Mouse (Mus musculus): ENCODE results near the gene Itih5. TPM values are rescaled to one million over a fixed set of nuclear protein-coding genes. Genes with fewer than 3 reads are reported as not detected.

Gene Itih5
- total and polyA plus RNA-seq, 3 experiments = not detected

DNA sequence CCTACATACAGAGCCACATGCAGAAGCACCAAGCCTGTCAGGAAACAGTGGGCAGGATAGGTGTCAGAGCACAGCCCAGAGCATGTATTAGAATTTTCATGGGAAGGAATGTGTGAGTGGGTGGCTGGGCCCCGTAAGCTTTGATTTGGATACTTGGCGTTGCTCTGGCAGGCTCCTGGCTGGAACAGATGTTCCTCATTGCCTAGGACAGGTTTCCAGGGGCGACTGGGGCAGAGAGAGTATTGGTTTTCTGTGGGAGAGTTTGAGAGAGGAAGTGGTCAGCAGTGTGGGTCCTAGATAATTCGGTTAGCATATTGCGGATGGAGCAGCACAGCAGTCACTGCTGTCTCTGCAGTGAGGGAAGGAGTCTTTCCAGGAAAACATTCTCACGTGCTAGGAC lies 13.3 kb downstream of the Itih5 start:
- H3K9me3 ChIP-seq (replicated peaks; ENCODE audit: insufficient read depth, low read length) = no peaks in the 10 kb centered on the region
- no peak overlapping the region for H3K9ac ChIP-seq (ENCODE audit: control insufficient read depth, low read depth, low read length, poor library complexity, severe bottlenecking)
- peak; percentile 42 for DNase-seq (ENCODE audit: low read depth, low spot score)
- H3K36me3 ChIP-seq (ENCODE audit: control insufficient read depth in 1 of 2, insufficient read depth in 2 of 2, low read length in 2 of 2) = no peaks in the 10 kb centered on the region
- H3K27ac ChIP-seq (ENCODE audit: control insufficient read depth, low read depth, low read length) = no peak overlapping the region
- H3K4me1 ChIP-seq (ENCODE audit: control insufficient read depth in 1 of 2, insufficient read depth in 2 of 2, low read length in 2 of 2) = peaks cover 0 to 11% of the 10 kb centered on the region in 2 experiments; a peak in 1 of 4 replicates
- H3K4me3 ChIP-seq (ENCODE audit: control insufficient read depth in 1 of 2, insufficient read depth in 1 of 2, low read depth in 2 of 2, low read length in 2 of 2) = no peak overlapping the region
- no peaks in the 10 kb centered on the region for H3K79me2 ChIP-seq (ENCODE audit: control insufficient read depth, insufficient read depth, low read length, poor library complexity)
- H3K27me3 ChIP-seq (ENCODE audit: control insufficient read depth in 1 of 2, insufficient read depth in 2 of 2, low read length in 2 of 2) = no peaks in the 10 kb centered on the region
- peak; percentile 51 for TF ChIP-seq TAL1 (IDR thresholded peaks at IDR 0.05; ENCODE audit: low read length)
- TF ChIP-seq BHLHE40 (IDR thresholded peaks at IDR 0.05; ENCODE audit: borderline replicate concordance, low read depth, low read length) = 0 out of 2 replicates have a peak, but pooled peaks have one; percentile 40
- no peak for TF ChIP-seq POLR2AphosphoS2 (IDR thresholded peaks at IDR 0.05; ENCODE audit: low read length)
- TF ChIP-seq MAX (IDR thresholded peaks at IDR 0.05; ENCODE audit: low read length) = 0 out of 2 replicates have a peak, but pooled peaks have one; percentile 38
- 0 out of 4 replicates have a peak, but pooled peaks of 1 of the 2 experiments have one; percentile 15 for TF ChIP-seq EP300 (IDR thresholded peaks at IDR 0.05; ENCODE audit: low read depth in 1 of 2, low read length in 2 of 2)

DNA sequence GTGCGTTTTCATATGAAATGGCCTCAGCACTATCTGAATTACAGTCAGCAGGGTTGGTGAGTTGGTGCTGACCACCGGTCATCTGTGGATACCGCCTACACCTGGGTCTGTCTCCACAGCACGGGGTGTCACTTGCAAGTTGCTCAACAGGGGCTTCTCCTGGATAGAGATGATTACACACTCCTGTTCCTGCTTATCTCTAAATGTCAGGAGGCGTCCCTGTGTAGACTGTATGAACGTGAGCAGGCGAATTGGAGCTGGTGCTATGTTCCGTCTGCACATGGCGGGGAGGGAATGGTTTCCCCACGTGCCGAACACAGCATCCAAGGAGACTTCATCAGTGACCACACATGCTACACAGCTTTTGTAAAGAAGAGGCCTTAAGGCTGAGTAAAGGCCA lies 13.9 kb downstream of the Itih5 start:
- no peaks in the 10 kb centered on the region for H3K9me3 ChIP-seq (replicated peaks; ENCODE audit: insufficient read depth, low read length)
- H3K4me1 ChIP-seq (ENCODE audit: control insufficient read depth in 1 of 2, insufficient read depth in 2 of 2, low read length in 2 of 2) = peaks cover 0 to 11% of the 10 kb centered on the region in 2 experiments; a peak in 1 of 4 replicates
- DNase-seq (ENCODE audit: low read depth, low spot score) = peak; percentile 16
- no peak overlapping the region for H3K9ac ChIP-seq (ENCODE audit: control insufficient read depth, low read depth, low read length, poor library complexity, severe bottlenecking)
- H3K4me3 ChIP-seq (ENCODE audit: control insufficient read depth in 1 of 2, insufficient read depth in 1 of 2, low read depth in 2 of 2, low read length in 2 of 2) = no peak overlapping the region; a peak in 1 of 4 replicates
- no peaks in the 10 kb centered on the region for H3K36me3 ChIP-seq (ENCODE audit: control insufficient read depth in 1 of 2, insufficient read depth in 2 of 2, low read length in 2 of 2)
- H3K79me2 ChIP-seq (ENCODE audit: control insufficient read depth, insufficient read depth, low read length, poor library complexity) = no peaks in the 10 kb centered on the region
- no peaks in the 10 kb centered on the region for H3K27me3 ChIP-seq (ENCODE audit: control insufficient read depth in 1 of 2, insufficient read depth in 2 of 2, low read length in 2 of 2)
- no peak for TF ChIP-seq MEF2A (IDR thresholded peaks at IDR 0.05; ENCODE audit: extremely low read depth, insufficient replicate concordance, low read depth, low read length, poor library complexity, severe bottlenecking)
- TF ChIP-seq ZMIZ1 (IDR thresholded peaks at IDR 0.05; ENCODE audit: low read depth, low read length) = no peak
- TF ChIP-seq ETS1 (IDR thresholded peaks at IDR 0.05; ENCODE audit: low read depth, low read length) = no peak
- no peak for TF ChIP-seq SMC3 (IDR thresholded peaks at IDR 0.05; ENCODE audit: low read depth, low read length)
- peak; percentile 69 for TF ChIP-seq TAL1 (IDR thresholded peaks at IDR 0.05; ENCODE audit: low read length)
- no peak overlapping the region for H3K27ac ChIP-seq (ENCODE audit: control insufficient read depth, low read depth, low read length)

DNA sequence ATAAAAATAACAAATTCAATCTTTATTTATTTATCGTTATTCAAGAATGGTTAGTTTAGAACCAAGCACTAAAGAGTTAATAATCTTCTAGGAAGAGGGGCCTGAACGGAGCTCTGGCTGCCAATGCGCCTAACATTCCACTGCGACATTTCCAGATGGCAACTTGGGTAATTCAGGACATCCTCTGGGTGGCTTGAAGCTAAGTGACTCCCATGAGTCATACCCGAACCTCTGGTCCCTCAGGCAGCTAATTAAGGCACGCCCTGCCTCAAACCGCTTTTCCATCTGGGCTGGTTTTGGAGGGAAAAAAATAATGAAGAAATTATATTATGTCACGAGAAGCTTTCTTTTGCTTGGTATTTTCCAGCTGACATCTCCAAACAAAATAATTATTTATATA lies 14.6 kb downstream of the Itih5 start:
- TF ChIP-seq ZKSCAN1 (IDR thresholded peaks at IDR 0.05; ENCODE audit: low read depth, low read length) (no peak), POLR2AphosphoS5 (IDR thresholded peaks at IDR 0.05; ENCODE audit: borderline replicate concordance, low read depth, low read length) (no peak), MEF2A (IDR thresholded peaks at IDR 0.05; ENCODE audit: extremely low read depth, insufficient replicate concordance, low read depth, low read length, poor library complexity, severe bottlenecking) (no peak), CHD2 (IDR thresholded peaks at IDR 0.05; ENCODE audit: low read length) (no peak), JUND (IDR thresholded peaks at IDR 0.05; ENCODE audit: low read depth, low read length) (no peak), SIN3A (IDR thresholded peaks at IDR 0.05; ENCODE audit: low read length) (no peak), BHLHE40 (IDR thresholded peaks at IDR 0.05; ENCODE audit: borderline replicate concordance, low read depth, low read length) (no peak), E2F4 (IDR thresholded peaks at IDR 0.05; ENCODE audit: borderline replicate concordance, low read depth, low read length) (no peak), MAFK (IDR thresholded peaks at IDR 0.05; ENCODE audit: borderline replicate concordance, low read depth, low read length) (no peak), USF1 (IDR thresholded peaks at IDR 0.05; ENCODE audit: low read depth, low read length) (no peak), POLR2AphosphoS2 (IDR thresholded peaks at IDR 0.05; ENCODE audit: low read length) (no peak), ELF1 (IDR thresholded peaks at IDR 0.05; ENCODE audit: low read depth, low read length) (no peak), MYB (IDR thresholded peaks at IDR 0.05; ENCODE audit: low read depth, low read length) (no peak), CHD1 (IDR thresholded peaks at IDR 0.05; ENCODE audit: low read depth, low read length) (no peak), MXI1 (IDR thresholded peaks at IDR 0.05; ENCODE audit: low read depth, low read length) (no peak)
- Histone ChIP-seq H3K4me1 (ENCODE audit: control insufficient read depth in 1 of 2, insufficient read depth in 2 of 2, low read length in 2 of 2) (peaks cover 0 to 11% of the 10 kb centered on the region in 2 experiments; a peak in 1 of 4 replicates), H3K79me2 (ENCODE audit: control insufficient read depth, insufficient read depth, low read length, poor library complexity) (no peaks in the 10 kb centered on the region), H3K27ac (ENCODE audit: control insufficient read depth, low read depth, low read length) (no peak overlapping the region), H3K36me3 (ENCODE audit: control insufficient read depth in 1 of 2, insufficient read depth in 2 of 2, low read length in 2 of 2) (no peaks in the 10 kb centered on the region), H3K27me3 (ENCODE audit: control insufficient read depth in 1 of 2, insufficient read depth in 2 of 2, low read length in 2 of 2) (no peaks in the 10 kb centered on the region), H3K4me3 (ENCODE audit: control insufficient read depth in 1 of 2, insufficient read depth in 1 of 2, low read depth in 2 of 2, low read length in 2 of 2) (no peak overlapping the region), H3K9ac (ENCODE audit: control insufficient read depth, low read depth, low read length, poor library complexity, severe bottlenecking) (no peak overlapping the region), H3K9me3 (replicated peaks; ENCODE audit: insufficient read depth, low read length) (no peaks in the 10 kb centered on the region)
- DNase-seq (ENCODE audit: low read depth, low spot score) = no peak
